Mouse (Mus musculus) MEL-GATA-1-ER (cell line): ENCODE data around the gene Erc2.

Source experiments
- DNase-seq: peaks from one replicate; pipeline ENCODE4 v3.0.0-alpha.2; 2012; ENCODE audit warnings: low read depth; ENCODE audit errors: extremely low read depth

Erc2 gene

DNA sequence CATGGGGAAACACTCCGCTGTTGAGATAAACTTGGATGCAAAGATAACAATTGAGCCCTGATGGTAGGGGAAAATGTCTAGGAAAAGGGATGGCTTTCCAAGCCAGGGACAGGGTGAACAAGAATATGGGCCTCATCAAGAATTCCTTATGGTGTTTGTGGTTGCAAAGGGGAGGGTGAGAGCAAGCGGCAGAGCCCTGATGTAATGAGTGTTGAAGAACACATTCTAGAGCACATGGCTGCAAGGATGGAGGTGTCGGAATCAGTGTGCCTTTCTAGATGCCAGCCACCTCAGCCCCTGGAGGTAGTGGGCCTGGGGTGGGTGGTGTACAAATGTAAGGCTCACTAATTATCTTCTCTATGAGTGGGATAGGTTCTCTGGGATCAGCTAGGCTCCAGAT lies 313.5 kb downstream of the Erc2 start:
- DNase-seq: no peak

DNA sequence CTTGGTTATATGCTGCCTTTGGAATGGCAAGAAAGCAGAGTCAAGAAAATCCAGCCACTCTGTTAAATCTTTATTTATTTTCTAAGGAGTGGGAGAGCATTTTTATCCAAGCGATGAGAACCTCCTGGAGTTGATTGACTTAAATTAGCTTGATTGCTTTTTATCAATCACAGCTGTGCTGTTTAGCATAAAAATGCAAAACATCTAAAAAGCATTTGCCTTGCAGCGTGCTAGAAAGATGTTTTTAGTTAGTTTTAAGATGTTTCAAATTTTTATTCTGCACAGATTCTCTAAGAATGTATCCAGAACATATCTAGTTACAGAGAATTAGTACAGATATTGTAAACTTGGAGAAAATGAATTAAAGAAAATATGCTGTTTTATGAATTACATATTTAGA lies 315.7 kb downstream of the Erc2 start:
- DNase-seq: no peak

DNA sequence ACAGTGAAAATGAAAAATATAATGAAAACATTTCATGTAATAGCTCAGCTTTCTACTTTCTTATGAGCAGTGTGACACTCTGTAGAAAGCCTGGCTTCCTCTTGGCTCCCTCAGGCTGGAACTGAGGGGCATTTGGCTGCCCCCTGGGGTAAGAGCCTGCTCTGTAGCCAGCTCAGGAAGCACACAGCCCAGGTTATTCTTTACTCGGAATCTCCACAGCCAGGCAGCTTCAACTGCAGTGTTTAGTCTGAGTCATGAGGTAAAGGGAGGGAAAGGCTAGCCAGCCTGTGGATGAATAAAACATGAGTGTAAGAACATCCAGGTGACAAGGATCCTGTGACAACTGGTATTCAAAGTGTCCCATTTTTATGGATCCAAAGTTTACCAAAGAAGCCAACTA lies 323.0 kb downstream of the Erc2 start:
- no peak for DNase-seq

DNA sequence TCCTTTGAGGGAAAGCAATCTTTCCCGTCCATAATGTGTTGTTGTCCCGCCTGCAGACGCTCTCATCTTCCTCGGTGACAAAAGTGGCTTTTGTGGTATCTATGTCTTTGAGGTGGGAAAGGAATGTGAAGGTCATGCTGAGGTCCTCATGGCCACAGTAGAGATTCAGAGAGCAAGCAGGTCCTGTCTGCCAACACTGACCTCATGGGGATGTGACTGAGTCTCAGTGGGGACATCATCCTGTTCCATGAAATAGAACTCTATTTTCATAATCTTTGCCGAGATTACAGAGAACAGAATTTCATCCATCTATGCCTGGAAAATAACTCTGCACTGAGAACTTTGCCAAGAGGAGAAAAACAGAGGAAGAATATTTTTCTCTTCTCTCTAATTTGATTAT lies 324.0 kb downstream of the Erc2 start:
- no peak for DNase-seq

DNA sequence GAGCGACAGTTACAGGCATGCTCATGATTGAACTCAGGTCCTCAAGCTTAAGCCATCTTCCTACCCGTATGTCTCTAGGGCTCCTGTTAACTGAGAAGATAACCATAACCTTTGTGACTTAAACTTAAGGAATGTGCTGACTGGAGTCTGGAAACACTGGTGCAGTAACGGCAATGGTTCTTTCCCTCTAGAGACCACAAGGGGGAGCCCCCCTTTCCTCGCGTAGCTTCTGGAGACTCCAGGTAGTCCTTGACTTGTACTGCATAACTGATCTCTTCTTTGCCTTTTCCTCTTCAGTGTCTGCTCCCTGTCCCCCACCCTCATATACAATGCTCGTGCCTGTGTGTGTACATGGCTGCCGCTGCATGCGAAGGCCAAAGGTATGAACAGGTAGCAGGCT lies 326.2 kb downstream of the Erc2 start:
- DNase-seq: no peak

DNA sequence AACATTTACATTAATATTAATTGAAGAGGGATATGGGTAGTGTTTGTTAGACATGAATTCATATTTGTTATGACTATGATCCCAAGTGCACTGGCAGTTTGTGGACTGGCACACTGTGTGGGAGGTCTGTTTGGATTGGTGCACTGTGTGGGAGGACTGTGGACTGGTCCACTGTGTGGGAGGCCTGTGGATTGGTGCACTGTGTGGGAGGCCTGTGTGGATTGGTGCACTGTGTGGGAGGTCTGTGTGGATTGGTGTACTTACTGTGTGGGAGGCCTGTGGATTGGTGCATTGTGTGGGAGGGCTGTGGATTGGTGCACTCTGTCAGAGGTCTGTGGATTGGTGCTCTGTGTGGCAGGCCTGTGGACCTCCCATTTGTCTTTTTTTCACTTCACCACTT lies 331.6 kb downstream of the Erc2 start:
- DNase-seq: no peak

DNA sequence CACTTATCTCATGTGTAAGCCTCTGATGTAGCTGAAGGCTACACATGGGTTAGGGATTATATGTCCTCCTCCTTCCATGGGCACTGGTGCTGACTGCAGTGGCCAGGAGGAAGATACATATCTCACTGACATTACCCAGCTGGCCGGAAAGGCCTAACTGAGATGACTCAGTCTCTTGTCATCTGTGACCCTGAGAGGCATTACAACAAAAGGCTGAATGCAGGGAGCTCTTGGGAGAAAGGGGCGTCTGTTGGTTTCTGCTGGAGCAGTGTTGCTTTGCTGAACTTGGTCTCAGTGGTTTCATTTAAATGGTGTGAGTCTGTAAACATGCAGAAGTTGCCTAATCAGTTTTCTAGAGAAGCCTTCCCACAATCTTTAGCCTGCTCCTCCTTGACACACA lies 334.6 kb downstream of the Erc2 start:
- no peak for DNase-seq

DNA sequence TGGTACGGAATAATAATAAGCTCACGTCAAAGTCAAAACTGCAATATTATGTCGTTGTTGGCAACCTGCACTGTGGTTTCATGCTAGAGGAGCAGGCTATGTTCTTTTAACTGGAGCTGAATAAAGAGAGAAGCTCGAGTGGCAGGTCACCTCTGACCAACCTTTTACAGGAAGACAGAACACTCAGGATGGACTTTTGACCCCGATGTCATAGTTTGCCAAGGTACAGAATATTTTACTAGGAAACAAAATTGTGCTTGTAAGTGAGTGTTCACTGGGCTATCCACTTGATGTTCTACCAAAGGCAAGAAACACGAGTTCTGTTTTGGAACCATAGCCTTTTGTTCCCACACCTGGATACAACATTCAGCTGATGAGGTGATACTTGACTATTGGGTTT lies 351.5 kb downstream of the Erc2 start:
- DNase-seq: no peak

DNA sequence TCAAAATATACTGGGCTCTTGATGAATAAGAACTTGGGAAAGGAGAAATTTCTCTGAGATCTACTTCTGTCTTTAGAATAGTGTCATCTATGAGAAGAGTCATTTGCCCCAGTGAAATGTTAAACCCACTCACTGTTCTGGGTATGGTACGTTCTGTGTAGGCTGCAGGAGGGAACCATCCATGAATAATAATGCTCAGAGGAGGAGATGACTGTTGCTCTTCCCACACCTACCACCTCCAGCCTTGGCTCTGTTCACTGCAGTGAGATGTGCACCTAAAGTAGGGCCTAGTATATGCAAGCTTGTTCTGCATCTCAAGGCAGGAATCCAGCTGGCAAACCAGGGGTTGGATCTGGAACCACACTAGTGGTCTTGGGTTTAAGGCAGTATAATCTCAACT lies 353.4 kb downstream of the Erc2 start:
- no peak for DNase-seq

DNA sequence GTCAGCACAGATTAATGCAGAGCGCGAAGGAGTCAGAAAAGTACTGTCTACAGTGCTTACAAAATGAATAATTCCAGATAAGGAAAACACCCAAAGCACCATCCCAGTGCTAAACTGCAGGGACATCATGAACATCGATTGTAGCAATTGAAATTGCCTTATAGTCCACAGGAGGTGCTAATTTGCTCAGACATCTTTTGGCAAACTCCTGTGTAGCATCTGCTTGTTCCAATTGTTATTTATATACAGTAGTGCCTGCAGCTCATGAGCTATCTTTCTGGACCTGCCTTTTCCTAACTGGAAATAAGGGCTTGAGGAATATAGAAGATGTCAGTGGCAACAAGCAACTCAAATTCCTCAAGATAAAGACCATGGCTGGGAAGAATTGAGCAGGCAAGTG lies 362.5 kb downstream of the Erc2 start:
- DNase-seq: no peak

DNA sequence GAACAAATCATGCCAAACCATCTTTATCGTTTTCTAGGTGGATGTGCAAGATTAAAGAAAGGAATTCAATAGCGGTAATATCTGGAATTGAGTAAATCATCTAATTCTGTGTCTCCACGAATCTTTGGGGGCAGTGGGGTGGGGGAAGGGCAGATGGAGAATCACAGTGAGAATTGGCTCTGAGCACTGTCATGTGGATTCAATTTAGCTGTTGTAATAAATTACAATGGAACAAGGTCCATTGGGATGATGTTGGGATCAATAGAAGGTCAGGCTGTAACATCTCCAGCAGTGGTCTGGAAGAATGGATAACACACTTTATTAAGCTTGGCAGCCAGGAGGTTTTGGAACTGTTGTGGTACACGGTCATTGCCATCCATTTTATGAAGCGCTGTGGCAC lies 363.0 kb downstream of the Erc2 start:
- no peak for DNase-seq

DNA sequence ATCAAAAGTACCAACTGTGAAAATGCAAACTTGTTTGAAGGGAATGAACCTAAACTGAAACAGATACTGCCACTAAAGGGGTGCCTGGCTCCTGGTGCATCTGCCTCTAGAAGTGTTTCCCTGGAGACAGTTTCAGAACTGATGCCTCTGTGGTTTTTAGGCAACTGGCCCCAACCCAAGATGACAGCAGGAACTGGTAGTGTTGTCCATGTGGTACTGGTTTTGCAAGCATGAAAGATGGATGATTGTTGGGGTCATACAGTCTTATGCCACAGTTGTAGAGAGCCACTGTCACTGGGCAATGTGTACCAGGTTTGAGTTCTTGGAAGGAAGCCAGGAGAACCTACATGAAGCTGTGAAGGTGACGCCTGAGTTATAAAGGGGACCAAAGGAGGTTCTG lies 365.2 kb downstream of the Erc2 start:
- DNase-seq: no peak

DNA sequence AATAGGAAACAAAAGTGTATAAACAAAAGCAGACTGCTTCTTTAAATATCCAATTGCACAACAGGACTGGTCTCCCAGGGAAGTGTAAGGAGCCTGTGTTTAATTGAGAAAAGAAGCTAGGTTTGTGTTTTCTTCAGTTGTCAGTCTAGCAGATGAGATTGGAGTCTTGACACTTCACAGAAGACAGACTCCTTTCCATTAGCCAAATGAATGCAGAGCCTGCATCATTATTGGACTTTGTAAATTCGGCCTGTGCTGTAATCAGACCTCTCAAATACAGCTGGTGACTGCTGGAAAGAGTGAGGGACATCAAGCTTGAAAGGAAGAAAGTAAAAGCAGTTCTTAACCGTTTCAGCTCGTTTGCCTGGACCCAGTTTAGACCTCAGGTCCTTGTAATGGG lies 376.3 kb downstream of the Erc2 start:
- DNase-seq: no peak

DNA sequence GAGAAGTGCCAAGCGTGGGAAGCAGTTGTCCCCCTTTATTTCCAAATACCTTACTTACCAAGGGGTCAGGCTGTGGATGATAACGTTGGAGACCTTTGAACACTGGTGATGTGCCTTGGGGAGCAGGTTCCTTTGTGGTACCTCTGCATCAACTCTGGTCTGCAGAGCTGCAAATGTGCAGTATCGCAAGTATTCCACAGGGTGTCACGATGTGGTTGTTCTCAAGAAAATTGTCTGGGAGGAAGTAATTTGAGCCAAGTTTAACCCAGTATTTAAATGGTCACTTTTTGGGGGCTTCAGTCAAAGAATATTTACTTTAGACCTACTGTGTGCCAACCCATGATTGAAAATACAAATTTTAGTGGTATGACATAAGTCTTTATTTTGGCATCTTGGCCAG lies 381.8 kb downstream of the Erc2 start:
- DNase-seq: no peak

DNA sequence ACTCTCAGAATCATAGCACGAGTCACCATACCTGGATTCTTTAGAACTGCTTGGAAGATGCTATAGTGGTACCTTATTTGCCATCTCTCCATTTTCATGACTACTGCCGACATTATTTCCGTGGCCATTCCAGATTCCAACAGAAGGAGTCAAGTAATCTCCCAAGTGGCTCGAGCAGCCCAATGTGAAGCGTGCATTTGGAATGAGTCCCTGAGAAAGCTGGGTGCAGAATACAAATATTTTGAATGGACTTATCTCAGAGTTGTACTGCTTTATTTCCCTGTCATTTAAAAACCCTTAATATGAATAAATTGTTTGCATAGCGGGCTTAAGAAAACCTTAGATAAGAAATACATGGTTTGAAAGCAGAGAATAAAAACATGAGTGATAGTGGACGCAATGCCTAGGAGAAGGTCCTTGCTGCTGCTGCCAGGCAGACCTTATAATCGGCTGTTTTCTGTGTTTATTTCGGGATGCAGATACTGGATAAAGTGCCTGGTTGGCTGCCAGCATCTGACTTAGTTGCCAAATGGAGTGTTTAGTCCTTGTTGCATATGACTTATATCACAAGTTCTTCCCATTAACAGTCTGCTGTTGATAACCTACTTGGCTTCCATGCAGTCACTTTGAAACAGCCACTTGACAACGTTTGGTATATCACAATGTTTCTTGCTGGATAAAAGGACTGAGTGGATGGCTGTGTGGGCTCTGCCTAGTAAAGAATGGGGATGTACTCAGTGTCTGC lies 388.5 kb downstream of the Erc2 start:
- DNase-seq: no peak

DNA sequence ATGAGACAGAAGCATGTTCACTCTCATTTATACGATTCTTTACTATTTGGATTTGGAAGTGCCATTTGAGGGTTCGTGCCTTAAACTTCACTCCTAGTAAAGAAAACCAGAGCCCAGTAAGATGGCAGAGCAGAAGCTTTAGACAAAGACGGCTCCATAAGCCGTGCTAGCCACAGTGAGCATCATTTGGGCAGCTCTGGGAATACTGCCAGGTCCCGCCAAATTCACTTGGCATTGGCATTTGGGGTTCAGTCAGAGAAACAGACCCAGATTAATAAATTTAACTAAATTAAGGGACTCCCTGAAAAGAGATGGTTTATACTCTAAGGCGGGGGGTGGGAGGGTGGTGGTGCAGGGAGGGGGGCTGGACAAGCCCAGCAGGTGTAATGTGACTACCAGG lies 401.0 kb downstream of the Erc2 start:
- DNase-seq: no peak

DNA sequence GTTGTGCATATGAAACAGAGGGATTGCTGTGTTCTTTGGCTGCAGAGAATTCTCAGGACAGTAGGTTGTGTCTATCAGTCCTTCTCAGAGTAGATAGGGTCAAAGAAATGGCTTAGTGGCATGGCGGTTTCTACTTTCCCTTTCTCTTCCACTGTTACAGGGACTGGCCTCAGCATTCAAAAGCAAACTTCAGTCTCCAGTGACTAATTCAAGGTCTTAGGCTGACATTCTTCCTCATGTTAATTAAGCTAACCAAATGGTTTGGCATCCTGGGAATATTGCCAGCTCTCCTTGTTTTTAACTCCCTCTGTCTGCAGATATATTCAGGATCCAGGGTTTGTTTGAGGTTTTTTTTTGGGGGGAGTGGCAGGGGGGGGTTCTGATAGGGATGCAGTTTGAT lies 408.6 kb downstream of the Erc2 start:
- DNase-seq: no peak

DNA sequence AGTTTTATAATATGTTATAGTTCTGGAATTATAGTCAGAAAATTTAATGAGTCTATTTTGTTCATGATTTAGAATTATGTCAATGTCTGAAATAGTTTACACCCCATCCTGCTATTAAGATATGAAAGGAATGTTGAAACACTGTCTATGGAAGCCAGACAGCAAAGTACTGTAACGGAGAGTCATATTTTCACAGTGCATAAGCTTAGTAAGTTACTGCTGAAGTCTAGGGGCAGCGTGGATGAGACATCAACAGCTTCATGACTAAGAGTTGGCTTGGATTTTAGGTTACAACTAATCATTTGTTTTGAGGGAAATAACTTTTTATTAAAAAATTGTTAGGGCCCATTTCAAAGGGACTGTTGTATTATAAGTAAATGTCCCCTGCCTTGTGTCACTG lies 412.8 kb downstream of the Erc2 start:
- no peak for DNase-seq

DNA sequence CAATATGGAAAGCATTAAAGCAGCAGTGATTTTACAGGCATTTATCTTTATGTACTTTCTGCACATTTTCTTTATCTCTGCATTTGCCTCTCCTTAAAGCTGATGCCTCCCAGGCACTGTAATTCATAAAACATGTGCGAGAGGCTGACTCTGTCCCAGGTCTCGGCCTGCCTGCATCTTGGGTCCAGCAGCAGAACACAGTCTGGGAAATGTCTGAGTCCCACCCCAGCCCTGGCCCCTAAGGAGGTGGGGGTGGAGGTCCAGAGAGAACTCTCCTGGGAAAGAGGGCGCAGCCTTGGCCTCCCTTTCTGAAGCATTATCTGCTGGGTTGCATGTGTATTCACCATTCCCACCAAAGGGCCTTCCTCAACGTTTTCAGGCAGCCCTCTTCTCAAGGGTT lies 420.9 kb downstream of the Erc2 start:
- DNase-seq: no peak

DNA sequence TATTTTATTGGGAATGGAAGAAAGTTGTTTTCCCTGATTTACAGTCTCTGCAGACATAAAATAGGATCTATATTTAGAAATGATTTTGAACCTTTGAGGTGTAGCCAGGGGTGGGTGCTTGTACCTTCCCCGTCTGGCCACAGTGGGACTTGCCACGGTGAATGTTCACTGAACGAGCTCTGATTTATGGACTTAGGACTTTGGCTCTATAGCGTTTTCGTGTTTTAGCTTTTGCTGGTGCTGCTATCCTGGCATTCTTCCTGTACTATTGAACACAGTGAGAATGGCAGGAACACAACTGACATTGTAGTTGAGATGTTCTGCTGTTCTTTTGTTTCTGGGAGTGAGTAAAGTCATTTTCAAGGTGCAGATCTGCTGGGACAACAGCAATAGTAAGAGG lies 429.4 kb downstream of the Erc2 start:
- no peak for DNase-seq

DNA sequence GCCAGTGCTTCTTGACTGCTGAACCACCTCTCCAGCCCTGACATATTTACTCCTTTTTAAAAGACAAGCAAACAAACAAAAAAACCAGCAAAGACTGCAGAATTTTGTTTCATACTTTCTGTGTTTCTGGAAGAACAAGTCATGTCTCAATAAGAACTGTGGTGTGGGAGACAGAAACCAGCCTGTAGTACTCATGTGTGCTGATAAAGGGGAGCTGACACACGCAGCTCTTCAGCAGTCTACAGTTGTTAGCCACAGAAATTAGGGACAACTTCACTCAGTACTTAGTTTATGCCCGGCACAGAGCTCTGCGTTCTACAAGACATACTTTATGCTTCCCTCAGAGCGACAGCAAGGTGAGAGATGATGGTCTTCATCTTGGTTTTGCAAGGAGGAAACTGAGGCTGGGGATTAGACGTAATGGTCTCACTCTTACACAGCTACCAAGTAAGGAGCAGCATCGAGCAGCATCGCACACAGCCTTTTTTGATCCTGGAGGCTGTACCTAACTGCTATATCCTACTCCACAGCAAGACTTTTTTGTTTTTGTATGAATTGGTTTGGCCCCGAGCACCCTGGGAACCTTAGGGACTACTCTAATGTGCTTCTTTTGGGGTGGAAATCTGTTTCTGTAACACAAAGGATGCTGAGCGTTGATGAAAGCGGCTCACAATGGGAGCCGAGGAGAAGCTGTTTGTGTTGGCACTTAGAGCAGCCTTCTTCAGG lies 435.1 kb downstream of the Erc2 start:
- no peak for DNase-seq

DNA sequence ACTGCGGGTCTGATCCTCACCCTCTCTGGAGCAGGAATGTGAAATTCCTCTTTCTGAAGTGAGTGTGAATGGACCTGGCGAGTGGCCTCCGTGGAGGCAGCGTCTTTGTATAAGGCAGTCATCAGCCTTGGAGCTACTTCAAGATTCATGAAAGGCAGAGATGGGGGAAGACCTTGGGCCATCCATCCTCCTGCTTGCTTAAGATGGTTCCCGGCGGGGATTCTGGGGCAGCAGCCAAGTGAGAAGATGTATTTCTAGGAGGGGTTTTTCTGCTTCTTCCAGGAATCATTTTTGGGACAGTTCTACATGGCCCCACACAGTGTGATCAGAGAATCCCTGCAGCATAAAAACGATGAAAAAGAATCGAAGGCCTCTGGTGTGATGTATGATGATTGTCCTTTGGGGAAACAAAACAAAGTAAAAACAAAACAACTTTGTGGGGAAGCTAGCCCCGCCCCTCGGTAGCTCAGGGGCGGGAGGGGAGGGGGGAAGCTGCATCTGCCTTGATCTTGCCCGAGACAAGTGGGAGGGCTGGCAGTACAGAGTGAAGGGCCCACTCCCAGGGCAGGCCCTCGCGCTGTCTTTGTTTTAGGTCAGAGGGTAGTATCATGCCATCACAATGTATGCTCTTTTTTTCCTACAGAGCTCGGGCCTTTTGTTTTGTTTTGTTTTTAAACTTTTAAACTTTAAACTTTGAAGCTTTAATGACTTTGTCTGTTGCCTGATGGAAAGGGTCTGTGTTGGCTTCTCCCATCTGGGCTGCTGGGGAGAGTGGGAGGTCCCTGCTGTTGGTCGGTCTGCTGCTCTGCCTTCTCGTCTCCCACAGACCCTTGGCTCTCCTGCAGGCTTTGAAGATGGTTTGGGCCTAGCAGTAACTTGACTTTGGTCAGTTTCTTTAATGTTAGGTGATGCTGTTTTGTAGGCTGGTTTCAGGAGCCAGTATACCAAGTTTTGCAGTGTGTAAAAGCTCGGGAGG lies 435.9 kb downstream of the Erc2 start:
- no peak for DNase-seq
